Mouse (Mus musculus): ENCODE results near the gene Cd79a. TPM values are rescaled to one million over a fixed set of nuclear protein-coding genes. Genes with fewer than 3 reads are reported as not detected.
A peak's percentile ranks its signal among the peaks of the same experiment; 100 is the strongest.

Gene Cd79a
- 0.23 and 0.26 TPM in 2 replicates for polyA plus RNA-seq (2015; fragmentation: Nextera tagmentation; extraction: Ambion mirVana)

DNA sequence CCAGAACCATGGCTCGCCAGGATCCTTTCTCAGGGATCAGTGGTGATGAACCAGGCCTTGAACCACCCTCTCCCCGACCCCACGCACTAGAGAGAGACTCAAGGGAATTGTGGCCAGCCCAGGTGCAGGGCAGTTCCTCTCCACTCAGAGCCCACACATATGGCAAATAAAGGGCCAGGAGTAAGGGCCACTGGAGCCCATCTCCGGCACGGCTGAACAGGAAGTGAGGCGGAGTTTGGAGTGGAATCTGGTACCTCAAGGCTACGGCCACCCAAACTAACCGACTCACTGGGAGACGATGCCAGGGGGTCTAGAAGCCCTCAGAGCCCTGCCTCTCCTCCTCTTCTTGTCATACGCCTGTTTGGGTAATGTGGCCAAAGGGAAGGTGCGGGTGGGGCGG is at the start of gene Cd79a:
Gene Cd79a (plus strand): TSS at position 158 of the 400 bp plus-strand sequence.
- Histone ChIP-seq H3K4me1 (replicated peaks; ENCODE audit: control insufficient read depth, insufficient read depth, low read length) (no peaks in the 10 kb centered on the region), H3K9me3 (ENCODE audit: control insufficient read depth) (no peaks in the 10 kb centered on the region)
- ATAC-seq: no peak

GRCm38 (mm10) chr7:24850162-24850561 is 47.0 kb upstream of the Cd79a start:
- 18% methylated on average over 5 of the region's 5 CpGs for WGBS
- TF ChIP-seq CTCF (IDR thresholded peaks at IDR 0.05; ENCODE audit: low read depth): no peak
- ATAC-seq: no peak
- no peaks in the 10 kb centered on the region for H3K27me3 ChIP-seq (replicated peaks; ENCODE audit: control insufficient read depth, insufficient read depth, low read length)
- H3K36me3 ChIP-seq (ENCODE audit: control insufficient read depth, insufficient read depth): no peaks in the 10 kb centered on the region
- H3K4me1 ChIP-seq (replicated peaks; ENCODE audit: control insufficient read depth, insufficient read depth, low read length): no peaks in the 10 kb centered on the region
- no peak overlapping the region for H3K9ac ChIP-seq (ENCODE audit: low read depth, low read length)
- no peak overlapping the region for H3K4me3 ChIP-seq (ENCODE audit: low read depth, low read length)
- no peak overlapping the region for H3K27ac ChIP-seq (ENCODE audit: low read depth, low read length)
- H3K4me2 ChIP-seq (replicated peaks; ENCODE audit: low read depth): no peak overlapping the region
- H3K9me3 ChIP-seq (ENCODE audit: control insufficient read depth): no peaks in the 10 kb centered on the region

More for the DNA sequence above, at the start of gene Cd79a:
- no peak for TF ChIP-seq CTCF (IDR thresholded peaks at IDR 0.05; ENCODE audit: low read depth)
- 71% methylated on average over 12 of the region's 12 CpGs for WGBS
- Histone ChIP-seq H3K9ac (ENCODE audit: low read depth, low read length) (no peak within 1 kb of the TSS), H3K4me3 (ENCODE audit: low read depth, low read length) (no peak within 1 kb of the TSS), H3K36me3 (ENCODE audit: control insufficient read depth, insufficient read depth) (no peaks in the 10 kb centered on the region), H3K4me2 (replicated peaks; ENCODE audit: low read depth) (no peak within 1 kb of the TSS), H3K27ac (ENCODE audit: low read depth, low read length) (no peak within 1 kb of the TSS), H3K27me3 (replicated peaks; ENCODE audit: control insufficient read depth, insufficient read depth, low read length) (no peaks in the 10 kb centered on the region)

DNA sequence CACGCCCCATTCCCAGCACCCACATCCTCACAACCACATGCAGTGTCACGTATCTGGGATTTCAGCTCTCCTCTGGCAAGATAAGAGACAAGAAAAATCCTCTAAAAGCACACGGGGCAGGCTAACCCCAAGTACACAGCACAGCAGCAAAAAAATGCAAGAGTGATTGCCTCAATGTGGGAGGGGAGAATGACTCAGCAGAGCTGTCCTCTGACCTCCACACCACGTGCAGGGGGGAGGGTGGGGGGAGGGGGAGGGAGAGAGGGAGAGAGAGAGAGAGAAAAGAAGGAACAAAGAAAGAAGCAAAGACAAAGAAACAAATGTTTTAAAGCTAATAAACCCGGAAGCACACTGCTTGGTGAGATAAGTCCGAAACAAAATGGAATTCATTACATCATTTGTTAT is 46.3 kb upstream of the Cd79a start:
- peak; percentile 64; the same call in 1 of the 2 replicates for ATAC-seq
- Histone ChIP-seq H3K4me3 (ENCODE audit: low read depth, low read length) (no peak overlapping the region), H3K36me3 (ENCODE audit: control insufficient read depth, insufficient read depth) (no peaks in the 10 kb centered on the region), H3K27ac (ENCODE audit: low read depth, low read length) (no peak overlapping the region), H3K9me3 (ENCODE audit: control insufficient read depth) (no peaks in the 10 kb centered on the region), H3K4me2 (replicated peaks; ENCODE audit: low read depth) (no peak overlapping the region), H3K4me1 (replicated peaks; ENCODE audit: control insufficient read depth, insufficient read depth, low read length) (no peaks in the 10 kb centered on the region), H3K9ac (ENCODE audit: low read depth, low read length) (no peak overlapping the region), H3K27me3 (replicated peaks; ENCODE audit: control insufficient read depth, insufficient read depth, low read length) (no peaks in the 10 kb centered on the region)
- WGBS: 17% methylated on average over 6 of the region's 6 CpGs
- TF ChIP-seq CTCF (IDR thresholded peaks at IDR 0.05; ENCODE audit: low read depth): no peak

GRCm38 (mm10) chr7:24851596-24852325 is 45.4 kb upstream of the Cd79a start:
- no peak for TF ChIP-seq CTCF (IDR thresholded peaks at IDR 0.05; ENCODE audit: low read depth)
- WGBS: 80% methylated on average over 5 of the region's 5 CpGs
- no peaks in the 10 kb centered on the region for H3K4me1 ChIP-seq (replicated peaks; ENCODE audit: control insufficient read depth, insufficient read depth, low read length)
- H3K9ac ChIP-seq (ENCODE audit: low read depth, low read length): no peak overlapping the region
- no peak overlapping the region for H3K4me3 ChIP-seq (ENCODE audit: low read depth, low read length)
- no peak for ATAC-seq
- no peak overlapping the region for H3K4me2 ChIP-seq (replicated peaks; ENCODE audit: low read depth)
- no peaks in the 10 kb centered on the region for H3K9me3 ChIP-seq (ENCODE audit: control insufficient read depth)
- no peaks in the 10 kb centered on the region for H3K36me3 ChIP-seq (ENCODE audit: control insufficient read depth, insufficient read depth)
- no peaks in the 10 kb centered on the region for H3K27me3 ChIP-seq (replicated peaks; ENCODE audit: control insufficient read depth, insufficient read depth, low read length)
- no peak overlapping the region for H3K27ac ChIP-seq (ENCODE audit: low read depth, low read length)

DNA sequence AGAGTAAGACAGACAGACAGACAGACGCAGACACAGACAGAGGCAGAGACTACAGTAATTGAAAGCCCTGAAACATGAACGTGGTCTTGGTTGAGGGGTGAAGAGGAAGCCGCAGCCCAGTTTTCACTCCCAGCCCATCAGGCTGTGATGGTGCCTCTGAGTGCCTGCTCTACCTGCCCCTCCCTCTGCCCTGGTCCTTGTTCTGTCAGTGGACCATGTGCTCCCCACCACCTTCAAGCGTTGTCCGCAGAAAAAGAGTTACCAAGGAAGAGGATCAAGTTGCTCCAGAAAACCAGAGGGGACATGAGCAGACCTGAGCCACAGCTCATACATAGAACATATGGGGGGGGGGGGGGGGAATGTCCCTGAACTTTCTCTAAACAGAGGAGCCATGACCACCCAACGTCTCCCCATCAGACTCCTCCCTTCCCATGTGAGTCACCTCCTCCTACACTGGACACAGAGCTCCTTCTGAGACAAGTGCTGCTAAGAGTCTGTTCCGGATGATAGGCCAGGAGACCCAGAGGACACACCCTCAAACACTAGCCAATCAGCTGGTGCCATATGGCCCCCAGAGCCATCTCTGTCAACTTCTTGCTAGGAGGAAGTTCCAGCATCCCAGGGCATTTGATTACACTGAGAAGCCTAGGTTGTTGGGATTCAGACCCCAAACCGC is 44.5 kb upstream of the Cd79a start:
- WGBS: 65% methylated on average over 8 of the region's 8 CpGs
- no peak overlapping the region for H3K27ac ChIP-seq (ENCODE audit: low read depth, low read length)
- no peaks in the 10 kb centered on the region for H3K4me1 ChIP-seq (replicated peaks; ENCODE audit: control insufficient read depth, insufficient read depth, low read length)
- no peaks in the 10 kb centered on the region for H3K9me3 ChIP-seq (ENCODE audit: control insufficient read depth)
- H3K9ac ChIP-seq (ENCODE audit: low read depth, low read length): no peak overlapping the region
- H3K4me2 ChIP-seq (replicated peaks; ENCODE audit: low read depth): no peak overlapping the region
- TF ChIP-seq CTCF (IDR thresholded peaks at IDR 0.05; ENCODE audit: low read depth): no peak
- H3K4me3 ChIP-seq (ENCODE audit: low read depth, low read length): no peak overlapping the region
- ATAC-seq: no peak
- H3K36me3 ChIP-seq (ENCODE audit: control insufficient read depth, insufficient read depth): no peaks in the 10 kb centered on the region
- H3K27me3 ChIP-seq (replicated peaks; ENCODE audit: control insufficient read depth, insufficient read depth, low read length): no peaks in the 10 kb centered on the region

GRCm38 (mm10) chr7:24853233-24853563 is 44.0 kb upstream of the Cd79a start:
- Histone ChIP-seq H3K27ac (ENCODE audit: low read depth, low read length) (no peak overlapping the region), H3K9me3 (ENCODE audit: control insufficient read depth) (no peaks in the 10 kb centered on the region), H3K36me3 (ENCODE audit: control insufficient read depth, insufficient read depth) (no peaks in the 10 kb centered on the region), H3K4me2 (replicated peaks; ENCODE audit: low read depth) (no peak overlapping the region), H3K4me1 (replicated peaks; ENCODE audit: control insufficient read depth, insufficient read depth, low read length) (no peaks in the 10 kb centered on the region), H3K9ac (ENCODE audit: low read depth, low read length) (no peak overlapping the region), H3K4me3 (ENCODE audit: low read depth, low read length) (no peak overlapping the region), H3K27me3 (replicated peaks; ENCODE audit: control insufficient read depth, insufficient read depth, low read length) (no peaks in the 10 kb centered on the region)
- ATAC-seq: no peak
- no peak for TF ChIP-seq CTCF (IDR thresholded peaks at IDR 0.05; ENCODE audit: low read depth)
